Mouse (Mus musculus) neural tube, embryonic 11.5 days (tissue): ENCODE data around the gene Pi4kb. TPM values are rescaled to one million over a fixed set of nuclear protein-coding genes. Genes with fewer than 3 reads are reported as not detected.
"Not testable (repeated sequence)": the region's sequence is repeated elsewhere in the genome, so short reads cannot be mapped to it uniquely, and the experiment has no call there.

Experiments used
- ATAC-seq: fragments of 200-750 bp; cut with Nextera tagmentation; 2 replicates; pipeline ENCODE4 v1.8.0; 2017; ENCODE audit warnings: moderate number of reproducible peaks, mild to moderate bottlenecking, moderate TSS enrichment, moderate library complexity; ENCODE audit not compliant: insufficient read depth, low FRiP score, low TSS enrichment
- DNase-seq: peaks from one replicate; pipeline ENCODE4 v3.0.0-alpha.2; 2015; ENCODE audit warnings: low spot score
- H3K27ac ChIP-seq: fragments of 300-500 bp; sonication (generic); 2 replicates; pipeline ENCODE4 v1.5.1; 2014; ENCODE audit warnings: low read depth, mild to moderate bottlenecking, low read length
- H3K27me3 ChIP-seq: fragments of 300-500 bp; sonication (generic); 2 replicates; pipeline ENCODE4 v1.6.1; 2014; ENCODE audit warnings: mild to moderate bottlenecking, low read length, mixed read lengths; ENCODE audit not compliant: control insufficient read depth, insufficient read depth
- H3K36me3 ChIP-seq: fragments of 300-500 bp; sonication (generic); 2 replicates; pipeline ENCODE4 v1.6.1; 2014; ENCODE audit warnings: mild to moderate bottlenecking, low read length, moderate library complexity, mixed read lengths; ENCODE audit not compliant: control insufficient read depth, insufficient read depth
- H3K4me1 ChIP-seq: fragments of 300-500 bp; sonication (generic); 2 replicates; pipeline ENCODE4 v1.6.1; 2014; ENCODE audit warnings: low read length, mixed read lengths; ENCODE audit not compliant: control insufficient read depth, insufficient read depth
- H3K4me2 ChIP-seq: fragments of 300-500 bp; sonication (generic); 2 replicates; pipeline ENCODE4 v1.6.1; 2014; ENCODE audit warnings: low read depth, mild to moderate bottlenecking, moderate library complexity
- H3K4me3 ChIP-seq: fragments of 300-500 bp; sonication (generic); 2 replicates; pipeline ENCODE4 v1.5.1; 2014; ENCODE audit warnings: low read depth, low read length
- H3K9ac ChIP-seq: fragments of 300-500 bp; sonication (generic); 2 replicates; pipeline ENCODE4 v1.6.1; 2014; ENCODE audit warnings: mild to moderate bottlenecking, low read length
- H3K9me3 ChIP-seq: fragments of 300-500 bp; sonication (generic); 2 replicates; pipeline ENCODE4 v1.6.1; 2016; ENCODE audit warnings: low read length; ENCODE audit not compliant: control insufficient read depth
- WGBS: fragments of 180-500 bp; shearing (Covaris S2); extraction: QIAGEN DNeasy Blood & Tissue Kit; methylation state at CpG from one replicate; pipeline ENCODE4 v1.1.7; 2014; 5-methylcytosine and 5-hydroxymethylcytosine counted together
- polyA plus RNA-seq: library from polyadenylated mRNA; unstranded; fragments of >200 nt; fragmentation: Nextera tagmentation; extraction: Ambion mirVana; gene quantifications from 2 replicates; pipeline ENCODE4 v1.2.1, GENCODE M21; 2014

Gene Pi4kb
- polyA plus RNA-seq, 1 experiment from 2014 or later, result 24.8 TPM

DNA sequence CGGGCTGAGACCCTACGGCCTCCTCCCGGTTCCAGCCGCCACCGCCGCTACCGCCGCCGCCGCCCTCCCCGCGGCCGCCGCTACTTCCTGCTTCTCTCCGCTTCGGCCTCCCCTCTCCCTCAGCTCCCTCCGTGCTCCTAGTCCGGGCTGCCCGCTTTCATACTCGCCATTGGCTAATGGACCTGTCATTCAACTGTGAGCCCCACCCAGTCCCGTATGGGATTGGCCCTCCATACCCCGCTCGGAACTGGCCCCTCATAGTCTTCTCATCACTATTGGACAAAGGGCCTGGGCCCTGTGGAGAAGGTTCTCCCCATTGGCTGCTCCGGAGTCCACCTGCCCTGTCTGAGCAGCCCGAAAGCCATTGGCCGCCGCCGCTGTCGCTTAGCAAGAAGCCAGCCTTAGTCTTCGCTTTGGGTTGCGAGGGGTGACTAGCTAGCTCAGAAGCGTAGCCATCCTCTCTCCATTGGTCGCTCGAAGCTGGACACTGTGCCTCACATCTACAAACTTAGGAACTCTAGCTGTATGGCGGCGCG, 40.9 kb downstream of the Pi4kb start, which contains the start of gene Zfp687:
Zfp687 (minus strand) TSS at position 112 of the 536 bp plus-strand sequence.
- DNase-seq (peak; percentile 98), ATAC-seq (peak; percentile 99)
- Histone ChIP-seq H3K9me3 (no peaks in the 10 kb centered on the region), H3K36me3 (peaks cover 10% of the 10 kb centered on the region), H3K27me3 (no peaks in the 10 kb centered on the region), H3K9ac (peak within 1 kb of the TSS; percentile 84), H3K4me1 (peaks cover 14% of the 10 kb centered on the region), H3K4me3 (peak within 1 kb of the TSS; percentile 92), H3K27ac (peak within 1 kb of the TSS; percentile 85), H3K4me2 (peak within 1 kb of the TSS; percentile 95)
- WGBS, result under 1% methylated on average over 26 of the region's 37 CpGs

DNA sequence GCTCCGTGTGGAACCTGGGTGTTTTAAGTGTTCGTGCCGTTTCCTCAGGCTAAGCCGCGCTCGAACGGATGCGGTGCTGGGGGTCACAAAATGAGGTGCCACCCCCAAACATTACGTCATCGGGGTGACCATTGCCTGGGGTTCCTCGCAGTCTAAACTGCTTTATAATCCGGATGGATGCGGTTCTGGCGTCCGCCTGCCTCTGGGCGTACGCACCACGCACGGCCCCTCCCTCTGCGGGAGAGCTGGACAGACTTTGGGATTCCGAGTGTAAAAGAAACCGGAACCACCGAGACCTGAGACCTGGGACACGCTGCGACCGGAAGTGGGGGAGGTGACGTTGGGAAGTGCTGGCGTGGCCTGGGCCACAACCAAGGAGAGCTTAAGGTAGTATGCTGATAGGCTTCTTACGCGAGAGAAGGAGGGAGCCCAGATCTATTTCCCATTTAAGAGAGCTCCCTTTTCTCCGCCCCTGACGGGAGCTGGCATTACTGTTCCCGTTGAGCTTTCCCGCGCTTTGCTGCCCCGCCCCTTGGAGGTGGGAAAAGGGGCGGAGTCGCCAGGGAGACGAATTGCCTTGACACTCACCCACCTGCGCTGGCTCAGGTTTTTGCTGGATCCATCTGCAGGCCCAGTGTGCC, 41.5 kb downstream of the Pi4kb start:
- Histone ChIP-seq H3K36me3 (peaks cover 4% of the 10 kb centered on the region), H3K27me3 (no peaks in the 10 kb centered on the region), H3K4me2 (peak overlapping the region; percentile 79), H3K4me3 (peak overlapping the region; percentile 92), H3K27ac (peak overlapping the region; percentile 85), H3K9me3 (no peaks in the 10 kb centered on the region), H3K4me1 (peaks cover 14% of the 10 kb centered on the region), H3K9ac (peak overlapping the region; percentile 64)
- ATAC-seq (peak; percentile 53), DNase-seq (peak; percentile 87)
- under 1% methylated on average over 40 of the region's 40 CpGs for WGBS

DNA sequence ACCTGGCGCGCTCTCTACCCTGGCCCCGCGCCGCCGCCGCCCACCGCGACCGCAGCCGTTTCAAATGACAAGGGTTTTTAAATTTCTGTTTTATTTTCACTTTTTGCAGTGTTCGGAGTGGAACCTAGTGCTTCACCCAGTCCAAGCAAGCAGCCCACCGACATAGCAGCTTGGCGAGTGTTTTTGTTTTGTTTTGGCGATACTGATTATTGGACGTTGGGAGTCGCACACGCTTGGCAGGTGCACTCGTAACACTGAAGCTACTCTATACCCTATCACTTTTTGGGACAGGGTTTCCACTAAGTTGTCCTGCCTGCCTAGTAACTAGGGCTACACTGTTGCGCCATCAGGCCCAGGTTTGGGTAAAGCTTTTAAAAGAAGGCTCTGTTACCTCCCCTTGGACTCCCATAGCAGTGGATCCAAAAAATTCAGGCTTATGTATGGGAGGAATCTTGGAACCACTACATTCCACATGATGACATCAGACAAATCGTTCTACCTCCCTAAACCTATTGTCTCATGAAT, 42.1 kb downstream of the Pi4kb start:
- Histone ChIP-seq H3K4me2 (peak overlapping the region; percentile 79), H3K9me3 (no peaks in the 10 kb centered on the region), H3K4me1 (peaks cover 14% of the 10 kb centered on the region), H3K9ac (peak overlapping the region; percentile 64), H3K4me3 (peak overlapping the region; percentile 92), H3K27me3 (no peaks in the 10 kb centered on the region), H3K36me3 (peaks cover 3% of the 10 kb centered on the region; the same call in 1 of the 2 replicates), H3K27ac (peak overlapping the region; percentile 85)
- no peak for DNase-seq
- 6% methylated on average over 21 of the region's 21 CpGs for WGBS
- ATAC-seq, result no peak

GRCm38 (mm10) chr3:95018741-95019140, 44.2 kb downstream of the Pi4kb start:
- Histone ChIP-seq H3K36me3 (no peaks in the 10 kb centered on the region), H3K9ac (no peak overlapping the region), H3K27me3 (no peaks in the 10 kb centered on the region), H3K4me1 (peaks cover 10% of the 10 kb centered on the region), H3K4me2 (no peak overlapping the region), H3K27ac (no peak overlapping the region), H3K4me3 (no peak overlapping the region), H3K9me3 (no peaks in the 10 kb centered on the region)
- ATAC-seq, result no peak
- no peak for DNase-seq
- 97% methylated on average over 2 of the region's 2 CpGs for WGBS

- H3K4me3 ChIP-seq, result not testable (repeated sequence)
These were observed 46.4 kb downstream of the Pi4kb start for GRCm38 (mm10) chr3:95020956-95021355.

DNA sequence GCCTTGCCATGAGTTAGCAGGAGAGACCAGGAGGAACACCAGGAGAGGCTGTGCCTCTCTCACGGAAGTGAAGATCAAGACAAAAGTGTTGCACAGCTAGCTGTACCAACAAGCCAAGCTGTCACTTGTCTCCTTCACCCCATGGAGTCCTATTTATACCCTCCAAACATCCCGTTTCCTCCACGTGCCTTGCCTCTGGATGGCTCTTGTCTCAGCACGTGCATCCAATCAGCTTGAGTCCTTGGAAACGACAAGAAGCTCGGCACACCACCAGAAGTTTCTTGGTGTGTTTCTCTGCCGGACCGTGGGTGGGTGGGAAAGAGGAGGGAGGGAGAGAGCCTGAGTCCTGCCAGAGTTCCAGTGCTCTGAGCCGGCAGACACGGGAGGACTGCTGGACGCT, 50.0 kb downstream of the Pi4kb start:
- Histone ChIP-seq H3K36me3 (no peaks in the 10 kb centered on the region), H3K27me3 (no peaks in the 10 kb centered on the region), H3K9ac (no peak overlapping the region), H3K4me2 (no peak overlapping the region), H3K9me3 (no peaks in the 10 kb centered on the region), H3K4me1 (no peaks in the 10 kb centered on the region; the same call in 1 of the 2 replicates), H3K27ac (no peak overlapping the region), H3K4me3 (no peak overlapping the region)
- ATAC-seq, result no peak
- 33% methylated on average over 11 of the region's 11 CpGs for WGBS
- no peak for DNase-seq

More at GRCm38 (mm10) chr3:95020956-95021355, 46.4 kb downstream of the Pi4kb start:
- not testable (repeated sequence) for ATAC-seq, H3K27ac ChIP-seq, H3K36me3 ChIP-seq, DNase-seq, H3K27me3 ChIP-seq, H3K9ac ChIP-seq, H3K4me2 ChIP-seq, H3K4me1 ChIP-seq, H3K9me3 ChIP-seq
- WGBS, result 87% methylated on average over 5 of the region's 5 CpGs

DNA sequence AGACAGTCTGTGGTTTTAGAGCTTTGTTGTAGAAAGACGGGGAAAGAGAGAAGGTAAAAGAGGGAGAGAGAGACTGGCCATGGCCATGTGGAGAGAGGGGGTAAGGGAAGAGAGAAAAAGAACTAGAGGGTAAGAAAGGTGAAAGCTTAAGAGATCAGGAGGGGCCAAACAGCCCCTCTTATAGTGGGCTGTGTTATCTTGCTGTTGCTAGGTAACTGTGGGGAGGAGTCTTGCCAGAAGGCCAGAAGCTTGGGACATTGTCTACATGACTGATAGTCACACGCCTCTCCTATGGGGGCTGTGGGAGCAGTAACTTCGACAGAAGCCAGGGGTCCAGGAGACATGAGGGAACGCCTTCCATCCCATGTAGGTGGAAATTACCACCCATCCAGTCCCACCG, 50.7 kb downstream of the Pi4kb start:
- Histone ChIP-seq H3K27ac (no peak overlapping the region), H3K4me2 (no peak overlapping the region), H3K9me3 (no peaks in the 10 kb centered on the region), H3K4me1 (no peaks in the 10 kb centered on the region; the same call in 1 of the 2 replicates), H3K4me3 (no peak overlapping the region), H3K36me3 (no peaks in the 10 kb centered on the region), H3K27me3 (no peaks in the 10 kb centered on the region), H3K9ac (no peak overlapping the region)
- no peak for ATAC-seq
- WGBS, result 44% methylated on average over 5 of the region's 5 CpGs
- DNase-seq, result no peak

- DNase-seq (no peak), ATAC-seq (no peak)
- Histone ChIP-seq H3K9me3 (no peaks in the 10 kb centered on the region), H3K4me3 (no peak overlapping the region), H3K9ac (no peak overlapping the region), H3K27ac (no peak overlapping the region), H3K4me1 (no peaks in the 10 kb centered on the region; the same call in 1 of the 2 replicates), H3K36me3 (peaks cover 4% of the 10 kb centered on the region; the same call in 1 of the 2 replicates), H3K4me2 (no peak overlapping the region), H3K27me3 (no peaks in the 10 kb centered on the region)
- 53% methylated on average over 5 of the region's 5 CpGs for WGBS
These were observed 52.6 kb downstream of the Pi4kb start for GRCm38 (mm10) chr3:95027057-95027645.
